Mouse (Mus musculus): ENCODE data around the gene Fbxl14. TPM values are rescaled to one million over a fixed set of nuclear protein-coding genes. Genes with fewer than 3 reads are reported as not detected.

Gene Fbxl14
- polyA plus RNA-seq, 1 experiment from 2014 or later: 4.7 TPM

GRCm38 (mm10) chr6:119450965-119451943 is 28.2 kb upstream of the Fbxl14 start:
- Histone ChIP-seq H3K4me2 (replicated peaks) (peak overlapping the region; percentile 63), H3K27me3 (replicated peaks) (no peaks in the 10 kb centered on the region; the same call in 1 of the 2 replicates), H3K4me3 (no peak overlapping the region), H3K9me3 (no peaks in the 10 kb centered on the region), H3K36me3 (no peaks in the 10 kb centered on the region), H3K27ac (no peak overlapping the region; the same call in 1 of the 2 replicates), H3K4me1 (peaks cover 33% of the 10 kb centered on the region), H3K9ac (no peak overlapping the region)
- 35% methylated on average over 14 of the region's 14 CpGs for WGBS
- no peak for ATAC-seq (ENCODE audit: low FRiP score, low read depth)

- WGBS: 1% methylated on average over 15 of the region's 15 CpGs
- Histone ChIP-seq H3K4me2 (replicated peaks) (peak overlapping the region; percentile 63), H3K9ac (peak overlapping the region; percentile 54), H3K36me3 (no peaks in the 10 kb centered on the region), H3K9me3 (no peaks in the 10 kb centered on the region), H3K27ac (peak overlapping the region; percentile 85), H3K4me3 (peak overlapping the region; percentile 28), H3K4me1 (peaks cover 33% of the 10 kb centered on the region), H3K27me3 (replicated peaks) (no peaks in the 10 kb centered on the region; the same call in 1 of the 2 replicates)
- ATAC-seq (ENCODE audit: low FRiP score, low read depth): peak; percentile 61
Measured at GRCm38 (mm10) chr6:119451981-119452499, 27.4 kb upstream of the Fbxl14 start.

- no peaks in the 10 kb centered on the region; the same call in 1 of the 2 replicates for H3K4me1 ChIP-seq
- no peaks in the 10 kb centered on the region for H3K27me3 ChIP-seq (replicated peaks)
- WGBS: 59% methylated on average over 8 of the region's 8 CpGs
- no peak overlapping the region for H3K27ac ChIP-seq
- H3K4me3 ChIP-seq: no peak overlapping the region
- no peak overlapping the region for H3K4me2 ChIP-seq (replicated peaks)
- H3K9ac ChIP-seq: no peak overlapping the region
- no peaks in the 10 kb centered on the region for H3K36me3 ChIP-seq
- H3K9me3 ChIP-seq: no peaks in the 10 kb centered on the region
- no peak for ATAC-seq (ENCODE audit: low FRiP score, low read depth)
Measured at GRCm38 (mm10) chr6:119458166-119458565, 21.3 kb upstream of the Fbxl14 start.

GRCm38 (mm10) chr6:119459041-119459440 is 20.4 kb upstream of the Fbxl14 start:
- 85% methylated on average over 4 of the region's 4 CpGs for WGBS
- no peak for ATAC-seq (ENCODE audit: low FRiP score, low read depth)
- H3K27me3 ChIP-seq (replicated peaks): no peaks in the 10 kb centered on the region

GRCm38 (mm10) chr6:119460391-119460790 is 19.1 kb upstream of the Fbxl14 start:
- WGBS: 84% methylated on average over 5 of the region's 5 CpGs
- no peak for ATAC-seq (ENCODE audit: low FRiP score, low read depth)
- H3K27ac ChIP-seq: no peak overlapping the region
- no peaks in the 10 kb centered on the region for H3K4me1 ChIP-seq
- no peak overlapping the region for H3K4me3 ChIP-seq
- H3K9ac ChIP-seq: no peak overlapping the region
- no peaks in the 10 kb centered on the region for H3K27me3 ChIP-seq (replicated peaks)
- H3K4me2 ChIP-seq (replicated peaks): no peak overlapping the region
- no peaks in the 10 kb centered on the region for H3K36me3 ChIP-seq
- H3K9me3 ChIP-seq: no peaks in the 10 kb centered on the region

More at GRCm38 (mm10) chr6:119459041-119459440, 20.4 kb upstream of the Fbxl14 start:
- Histone ChIP-seq H3K4me2 (replicated peaks) (no peak overlapping the region), H3K4me3 (no peak overlapping the region), H3K9me3 (no peaks in the 10 kb centered on the region), H3K36me3 (no peaks in the 10 kb centered on the region), H3K9ac (no peak overlapping the region), H3K27ac (no peak overlapping the region), H3K4me1 (no peaks in the 10 kb centered on the region)

GRCm38 (mm10) chr6:119466161-119466560 is 13.3 kb upstream of the Fbxl14 start:
- no peaks in the 10 kb centered on the region for H3K27me3 ChIP-seq (replicated peaks)
- no peak overlapping the region for H3K4me2 ChIP-seq (replicated peaks)
- 0 out of 2 replicates have a peak, but pooled peaks cover 6% of the 10 kb centered on the region for H3K4me1 ChIP-seq
- H3K9me3 ChIP-seq: no peaks in the 10 kb centered on the region
- no peak overlapping the region for H3K4me3 ChIP-seq
- no peak overlapping the region for H3K27ac ChIP-seq
- no peaks in the 10 kb centered on the region for H3K36me3 ChIP-seq
- WGBS: 91% methylated on average over 1 of the region's 1 CpGs
- no peak overlapping the region for H3K9ac ChIP-seq
- no peak for ATAC-seq (ENCODE audit: low FRiP score, low read depth)

GRCm38 (mm10) chr6:119466921-119467784 is 12.3 kb upstream of the Fbxl14 start:
- Histone ChIP-seq H3K4me2 (replicated peaks) (no peak overlapping the region), H3K36me3 (no peaks in the 10 kb centered on the region), H3K27ac (no peak overlapping the region), H3K4me3 (no peak overlapping the region), H3K4me1 (0 out of 2 replicates have a peak, but pooled peaks cover 6% of the 10 kb centered on the region), H3K9ac (no peak overlapping the region), H3K27me3 (replicated peaks) (no peaks in the 10 kb centered on the region), H3K9me3 (no peaks in the 10 kb centered on the region)
- ATAC-seq (ENCODE audit: low FRiP score, low read depth): no peak
- WGBS: 72% methylated on average over 10 of the region's 10 CpGs

GRCm38 (mm10) chr6:119467785-119468059 is 11.7 kb upstream of the Fbxl14 start:
- H3K4me1 ChIP-seq: 0 out of 2 replicates have a peak, but pooled peaks cover 6% of the 10 kb centered on the region
- ATAC-seq (ENCODE audit: low FRiP score, low read depth): no peak
- no peak overlapping the region for H3K4me2 ChIP-seq (replicated peaks)
- H3K9ac ChIP-seq: no peak overlapping the region
- 84% methylated on average over 2 of the region's 2 CpGs for WGBS
- H3K36me3 ChIP-seq: no peaks in the 10 kb centered on the region
- no peak overlapping the region for H3K4me3 ChIP-seq
- H3K27ac ChIP-seq: no peak overlapping the region
- H3K27me3 ChIP-seq (replicated peaks): no peaks in the 10 kb centered on the region
- no peaks in the 10 kb centered on the region for H3K9me3 ChIP-seq

GRCm38 (mm10) chr6:119470777-119471176 is 8.7 kb upstream of the Fbxl14 start:
- H3K27me3 ChIP-seq (replicated peaks): no peaks in the 10 kb centered on the region
- no peak for ATAC-seq (ENCODE audit: low FRiP score, low read depth)
- H3K4me3 ChIP-seq: no peak overlapping the region
- no peaks in the 10 kb centered on the region for H3K36me3 ChIP-seq
- WGBS: 86% methylated on average over 3 of the region's 3 CpGs
- 0 out of 2 replicates have a peak, but pooled peaks cover 6% of the 10 kb centered on the region for H3K4me1 ChIP-seq
- no peak overlapping the region for H3K9ac ChIP-seq
- no peaks in the 10 kb centered on the region for H3K9me3 ChIP-seq
- H3K27ac ChIP-seq: no peak overlapping the region
- no peak overlapping the region for H3K4me2 ChIP-seq (replicated peaks)

- Histone ChIP-seq H3K27me3 (replicated peaks) (no peaks in the 10 kb centered on the region), H3K4me1 (0 out of 2 replicates have a peak, but pooled peaks cover 6% of the 10 kb centered on the region), H3K27ac (no peak overlapping the region), H3K4me2 (replicated peaks) (no peak overlapping the region), H3K9me3 (no peaks in the 10 kb centered on the region), H3K4me3 (no peak overlapping the region), H3K9ac (no peak overlapping the region), H3K36me3 (no peaks in the 10 kb centered on the region)
- 31% methylated on average over 5 of the region's 5 CpGs for WGBS
- no peak for ATAC-seq (ENCODE audit: low FRiP score, low read depth)
Measured at GRCm38 (mm10) chr6:119472135-119472534, 7.3 kb upstream of the Fbxl14 start.

GRCm38 (mm10) chr6:119472705-119473104 is 6.8 kb upstream of the Fbxl14 start:
- H3K4me1 ChIP-seq: peaks cover 2% of the 10 kb centered on the region; the same call in 1 of the 2 replicates
- H3K27me3 ChIP-seq (replicated peaks): no peaks in the 10 kb centered on the region
- H3K36me3 ChIP-seq: no peaks in the 10 kb centered on the region
- no peaks in the 10 kb centered on the region for H3K9me3 ChIP-seq
- no peak overlapping the region for H3K27ac ChIP-seq
- no peak overlapping the region for H3K9ac ChIP-seq
- 70% methylated on average over 3 of the region's 3 CpGs for WGBS
- no peak overlapping the region for H3K4me2 ChIP-seq (replicated peaks)
- H3K4me3 ChIP-seq: no peak overlapping the region
- no peak for ATAC-seq (ENCODE audit: low FRiP score, low read depth)

- no peaks in the 10 kb centered on the region for H3K27me3 ChIP-seq (replicated peaks)
- H3K36me3 ChIP-seq: no peaks in the 10 kb centered on the region
- 91% methylated on average over 7 of the region's 7 CpGs for WGBS
- H3K4me3 ChIP-seq: no peak overlapping the region
- peaks cover 8% of the 10 kb centered on the region for H3K4me1 ChIP-seq
- no peak overlapping the region for H3K27ac ChIP-seq
- H3K9me3 ChIP-seq: no peaks in the 10 kb centered on the region
- no peak overlapping the region for H3K9ac ChIP-seq
- no peak for ATAC-seq (ENCODE audit: low FRiP score, low read depth)
- H3K4me2 ChIP-seq (replicated peaks): no peak overlapping the region
Measured at GRCm38 (mm10) chr6:119473446-119473845, 6.0 kb upstream of the Fbxl14 start.

All from neural tube, embryonic 12.5 days (tissue).